Mouse (Mus musculus) small intestine, adult 2 months (tissue): ENCODE data around the gene Adamts8. TPM values are rescaled to one million over a fixed set of nuclear protein-coding genes. Genes with fewer than 3 reads are reported as not detected.

Experiments used
- H3K27ac ChIP-seq: fragments of 200-500 bp; 2 replicates; pipeline ENCODE4 v1.5.1; 2012; ENCODE audit warnings: low read depth, low read length, control low read depth, inconsistent platforms; ENCODE audit not compliant: insufficient read depth
- H3K27me3 ChIP-seq: fragments of 200-500 bp; 2 replicates; pipeline ENCODE4 v1.6.1; 2012; ENCODE audit warnings: mild to moderate bottlenecking, moderate library complexity, low read length, inconsistent platforms; ENCODE audit not compliant: control insufficient read depth, insufficient read depth
- H3K36me3 ChIP-seq: fragments of 200-500 bp; 2 replicates; pipeline ENCODE4 v1.6.1; 2012; ENCODE audit warnings: mild to moderate bottlenecking, low read length, control low read depth, inconsistent platforms; ENCODE audit not compliant: control insufficient read depth, insufficient read depth
- H3K4me1 ChIP-seq: fragments of 200-500 bp; 2 replicates; pipeline ENCODE4 v1.6.1; 2012; ENCODE audit warnings: low read length, inconsistent platforms, mixed read lengths; ENCODE audit not compliant: control insufficient read depth, insufficient read depth, insufficient read length
- H3K4me3 ChIP-seq: fragments of 200-500 bp; 2 replicates; pipeline ENCODE4 v1.5.1; 2012; ENCODE audit warnings: low read depth, mild to moderate bottlenecking, control low read depth, inconsistent platforms, low read length, moderate library complexity
- CTCF ChIP-seq: fragments of 200-500 bp; IDR thresholded peaks from 2 replicates; pipeline ENCODE4 v1.5.1; 2012; ENCODE audit warnings: low read depth, mild to moderate bottlenecking, control low read depth, inconsistent platforms, low read length, moderate library complexity, mixed read lengths; ENCODE audit not compliant: insufficient replicate concordance, insufficient read length; ENCODE audit errors: extremely low read depth
- POLR2A ChIP-seq: fragments of 200-500 bp; IDR thresholded peaks from 2 replicates; pipeline ENCODE4 v1.6.1; 2012; ENCODE audit warnings: low read depth, mild to moderate bottlenecking, control low read depth, inconsistent platforms, low read length, moderate library complexity
- WGBS: fragments of 180-500 bp; shearing (Covaris S2); methylation state at CpG from one replicate; pipeline ENCODE4 v1.1.7; 2018; 5-methylcytosine and 5-hydroxymethylcytosine counted together
- polyA plus RNA-seq: library from polyadenylated mRNA; depleted of rRNA; stranded (reverse); fragments of >200 nt; gene quantifications from 2 replicates; pipeline ENCODE4 v1.2.3, GENCODE M21; 2012

Gene Adamts8
- polyA plus RNA-seq, 1 experiment: 0.74 TPM

- H3K27me3 ChIP-seq: no peaks in the 10 kb centered on the region
- TF ChIP-seq POLR2A: no peak
- no peak for TF ChIP-seq CTCF
- H3K27ac ChIP-seq: no peak overlapping the region
- WGBS: 68% methylated on average over 4 of the region's 4 CpGs
- no peak overlapping the region for H3K4me3 ChIP-seq
- H3K4me1 ChIP-seq: no peaks in the 10 kb centered on the region
- no peaks in the 10 kb centered on the region for H3K36me3 ChIP-seq
Observed at GRCm38 (mm10) chr9:30963780-30964179, 21.4 kb downstream of the Adamts8 start.

GRCm38 (mm10) chr9:30964685-30965084, 22.3 kb downstream of the Adamts8 start:
- TF ChIP-seq CTCF (no peak), POLR2A (no peak)
- Histone ChIP-seq H3K27me3 (no peaks in the 10 kb centered on the region), H3K4me3 (no peak overlapping the region), H3K36me3 (no peaks in the 10 kb centered on the region), H3K27ac (peak overlapping the region; percentile 14; the same call in 1 of the 2 replicates), H3K4me1 (no peaks in the 10 kb centered on the region)
- WGBS: 59% methylated on average over 10 of the region's 10 CpGs

- TF ChIP-seq CTCF: no peak
- TF ChIP-seq POLR2A: no peak
- WGBS: 60% methylated on average over 7 of the region's 7 CpGs
Observed at GRCm38 (mm10) chr9:30966881-30967280, 24.5 kb downstream of the Adamts8 start.

GRCm38 (mm10) chr9:30968130-30968529, 25.8 kb downstream of the Adamts8 start:
- no peak for TF ChIP-seq POLR2A
- TF ChIP-seq CTCF: no peak
- 60% methylated on average over 6 of the region's 6 CpGs for WGBS

More at GRCm38 (mm10) chr9:30966881-30967280, 24.5 kb downstream of the Adamts8 start:
- H3K27me3 ChIP-seq: no peaks in the 10 kb centered on the region
- H3K4me3 ChIP-seq: no peak overlapping the region
- H3K36me3 ChIP-seq: no peaks in the 10 kb centered on the region
- no peak overlapping the region for H3K27ac ChIP-seq
- no peaks in the 10 kb centered on the region for H3K4me1 ChIP-seq

GRCm38 (mm10) chr9:30970001-30970400, 27.6 kb downstream of the Adamts8 start:
- H3K27me3 ChIP-seq: peaks cover 3% of the 10 kb centered on the region; the same call in 1 of the 2 replicates
- H3K4me3 ChIP-seq: no peak overlapping the region
- no peak for TF ChIP-seq CTCF
- no peak for TF ChIP-seq POLR2A
- no peaks in the 10 kb centered on the region for H3K4me1 ChIP-seq
- 65% methylated on average over 3 of the region's 3 CpGs for WGBS
- H3K27ac ChIP-seq: no peak overlapping the region
- H3K36me3 ChIP-seq: no peaks in the 10 kb centered on the region

More at GRCm38 (mm10) chr9:30968130-30968529, 25.8 kb downstream of the Adamts8 start:
- Histone ChIP-seq H3K4me1 (no peaks in the 10 kb centered on the region), H3K36me3 (no peaks in the 10 kb centered on the region), H3K27ac (no peak overlapping the region), H3K27me3 (no peaks in the 10 kb centered on the region), H3K4me3 (no peak overlapping the region)

- H3K27me3 ChIP-seq: peaks cover 3% of the 10 kb centered on the region; the same call in 1 of the 2 replicates
- WGBS: 59% methylated on average over 4 of the region's 4 CpGs
- no peaks in the 10 kb centered on the region for H3K36me3 ChIP-seq
- no peaks in the 10 kb centered on the region for H3K4me1 ChIP-seq
- no peak overlapping the region for H3K27ac ChIP-seq
- H3K4me3 ChIP-seq: no peak overlapping the region
- TF ChIP-seq POLR2A: no peak
- no peak for TF ChIP-seq CTCF
Observed at GRCm38 (mm10) chr9:30971967-30972366, 29.6 kb downstream of the Adamts8 start.

- H3K4me1 ChIP-seq: no peaks in the 10 kb centered on the region
- H3K27ac ChIP-seq: no peak overlapping the region
- no peak for TF ChIP-seq POLR2A
- TF ChIP-seq CTCF: no peak
- WGBS: 75% methylated on average over 11 of the region's 11 CpGs
- peaks cover 3% of the 10 kb centered on the region; the same call in 1 of the 2 replicates for H3K27me3 ChIP-seq
- H3K36me3 ChIP-seq: no peaks in the 10 kb centered on the region
- H3K4me3 ChIP-seq: no peak overlapping the region
Observed at GRCm38 (mm10) chr9:30976339-30977023, 34.1 kb downstream of the Adamts8 start.

- Histone ChIP-seq H3K27ac (no peak overlapping the region), H3K4me1 (no peaks in the 10 kb centered on the region), H3K27me3 (no peaks in the 10 kb centered on the region; the same call in 1 of the 2 replicates), H3K4me3 (no peak overlapping the region), H3K36me3 (no peaks in the 10 kb centered on the region)
- WGBS: 70% methylated on average over 2 of the region's 2 CpGs
- TF ChIP-seq POLR2A (no peak), CTCF (no peak)
Observed at GRCm38 (mm10) chr9:30980467-30980866, 38.1 kb downstream of the Adamts8 start.
